Mouse (Mus musculus): ENCODE results near the gene Cacnb1. TPM values are rescaled to one million over a fixed set of nuclear protein-coding genes. Genes with fewer than 3 reads are reported as not detected.

Cacnb1 gene
- total and polyA plus RNA-seq, 2 experiments from 2014 or later, result 51.0 to 83.4 TPM

- H3K4me1 ChIP-seq (ENCODE audit: insufficient read depth, low read length), result peaks cover 26% of the 10 kb centered on the region
- H3K27ac ChIP-seq, result peak overlapping the region; percentile 95
- under 1% methylated on average over 21 of the region's 23 CpGs for WGBS
- H3K36me3 ChIP-seq (ENCODE audit: insufficient read depth, low read length), result peaks cover 9% of the 10 kb centered on the region; the same call in 1 of the 2 replicates
- no peaks in the 10 kb centered on the region for H3K9me3 ChIP-seq (ENCODE audit: low read length)
- DNase-seq (ENCODE audit: low spot score) (no peak), ATAC-seq (peak; percentile 18; the same call in 1 of the 2 replicates)
- peak overlapping the region; percentile 92 for H3K4me3 ChIP-seq (ENCODE audit: low read length)
- peak overlapping the region; percentile 67 for H3K4me2 ChIP-seq (ENCODE audit: low read depth, low read length)
- TF ChIP-seq CTCF (IDR thresholded peaks at IDR 0.05; ENCODE audit: low read depth), result no peak
- peak overlapping the region; percentile 96 for H3K9ac ChIP-seq (replicated peaks; ENCODE audit: low read length)
- H3K27me3 ChIP-seq (ENCODE audit: insufficient read depth, low read length), result no peaks in the 10 kb centered on the region
Observed at GRCm38 (mm10) chr11:98022253-98022554, 630 bp downstream of the Cacnb1 start.

- ATAC-seq (peak; percentile 28), DNase-seq (ENCODE audit: low spot score) (peak; percentile 77)
- peak overlapping the region; percentile 67 for H3K4me2 ChIP-seq (ENCODE audit: low read depth, low read length)
- H3K36me3 ChIP-seq (ENCODE audit: insufficient read depth, low read length), result peaks cover 14% of the 10 kb centered on the region; the same call in 1 of the 2 replicates
- TF ChIP-seq CTCF (IDR thresholded peaks at IDR 0.05; ENCODE audit: low read depth), result no peak
- no peaks in the 10 kb centered on the region for H3K27me3 ChIP-seq (ENCODE audit: insufficient read depth, low read length)
- H3K9ac ChIP-seq (replicated peaks; ENCODE audit: low read length), result peak overlapping the region; percentile 96
- peak overlapping the region; percentile 95 for H3K27ac ChIP-seq
- H3K4me3 ChIP-seq (ENCODE audit: low read length), result peak overlapping the region; percentile 92
- peaks cover 26% of the 10 kb centered on the region for H3K4me1 ChIP-seq (ENCODE audit: insufficient read depth, low read length)
- WGBS, result 3% methylated on average over 34 of the region's 34 CpGs
- H3K9me3 ChIP-seq (ENCODE audit: low read length), result no peaks in the 10 kb centered on the region
Observed at GRCm38 (mm10) chr11:98021565-98022252, 1.1 kb downstream of the Cacnb1 start.

- DNase-seq (ENCODE audit: low spot score) (no peak), ATAC-seq (no peak)
- peak overlapping the region; percentile 92 for H3K4me3 ChIP-seq (ENCODE audit: low read length)
- no peak for TF ChIP-seq CTCF (IDR thresholded peaks at IDR 0.05; ENCODE audit: low read depth)
- no peaks in the 10 kb centered on the region for H3K9me3 ChIP-seq (ENCODE audit: low read length)
- H3K9ac ChIP-seq (replicated peaks; ENCODE audit: low read length), result peak overlapping the region; percentile 96
- H3K27ac ChIP-seq, result peak overlapping the region; percentile 17; the same call in 1 of the 2 replicates
- H3K27me3 ChIP-seq (ENCODE audit: insufficient read depth, low read length), result no peaks in the 10 kb centered on the region
- H3K4me2 ChIP-seq (ENCODE audit: low read depth, low read length), result peak overlapping the region; percentile 67
- peaks cover 24% of the 10 kb centered on the region for H3K4me1 ChIP-seq (ENCODE audit: insufficient read depth, low read length)
- peaks cover 19% of the 10 kb centered on the region; the same call in 1 of the 2 replicates for H3K36me3 ChIP-seq (ENCODE audit: insufficient read depth, low read length)
- 40% methylated on average over 2 of the region's 2 CpGs for WGBS
Observed at GRCm38 (mm10) chr11:98021118-98021517, 1.7 kb downstream of the Cacnb1 start.

- TF ChIP-seq CTCF (IDR thresholded peaks at IDR 0.05; ENCODE audit: low read depth), result peak; percentile 30; the same call in 1 of the 2 replicates
- Histone ChIP-seq H3K4me3 (ENCODE audit: low read length) (peak overlapping the region; percentile 92), H3K9me3 (ENCODE audit: low read length) (no peaks in the 10 kb centered on the region), H3K4me2 (ENCODE audit: low read depth, low read length) (peak overlapping the region; percentile 67), H3K4me1 (ENCODE audit: insufficient read depth, low read length) (peaks cover 20% of the 10 kb centered on the region), H3K27ac (peak overlapping the region; percentile 22; the same call in 1 of the 2 replicates), H3K36me3 (ENCODE audit: insufficient read depth, low read length) (peaks cover 23% of the 10 kb centered on the region; the same call in 1 of the 2 replicates), H3K27me3 (ENCODE audit: insufficient read depth, low read length) (no peaks in the 10 kb centered on the region), H3K9ac (replicated peaks; ENCODE audit: low read length) (peak overlapping the region; percentile 37)
- DNase-seq (ENCODE audit: low spot score), result no peak
- ATAC-seq, result no peak
- 25% methylated on average over 1 of the region's 1 CpGs for WGBS
Observed at GRCm38 (mm10) chr11:98020710-98021109, 2.1 kb downstream of the Cacnb1 start.

- TF ChIP-seq CTCF (IDR thresholded peaks at IDR 0.05; ENCODE audit: low read depth), result no peak
- Histone ChIP-seq H3K4me1 (ENCODE audit: insufficient read depth, low read length) (peaks cover 20% of the 10 kb centered on the region), H3K4me2 (ENCODE audit: low read depth, low read length) (peak overlapping the region; percentile 67), H3K9me3 (ENCODE audit: low read length) (no peaks in the 10 kb centered on the region), H3K27me3 (ENCODE audit: insufficient read depth, low read length) (no peaks in the 10 kb centered on the region), H3K36me3 (ENCODE audit: insufficient read depth, low read length) (peaks cover 28% of the 10 kb centered on the region; the same call in 1 of the 2 replicates), H3K9ac (replicated peaks; ENCODE audit: low read length) (peak overlapping the region; percentile 37), H3K27ac (peak overlapping the region; percentile 22), H3K4me3 (ENCODE audit: low read length) (peak overlapping the region; percentile 92)
- DNase-seq (ENCODE audit: low spot score) (no peak), ATAC-seq (no peak)
- 15% methylated on average over 8 of the region's 8 CpGs for WGBS
Observed at GRCm38 (mm10) chr11:98019883-98020610, 2.8 kb downstream of the Cacnb1 start.

- peak; percentile 16; the same call in 1 of the 2 replicates for ATAC-seq
- Histone ChIP-seq H3K27me3 (ENCODE audit: insufficient read depth, low read length) (no peaks in the 10 kb centered on the region), H3K4me2 (ENCODE audit: low read depth, low read length) (peak overlapping the region; percentile 67; the same call in 1 of the 2 replicates), H3K4me3 (ENCODE audit: low read length) (no peak overlapping the region), H3K27ac (peak overlapping the region; percentile 22; the same call in 1 of the 2 replicates), H3K4me1 (ENCODE audit: insufficient read depth, low read length) (peaks cover 20% of the 10 kb centered on the region), H3K9me3 (ENCODE audit: low read length) (no peaks in the 10 kb centered on the region), H3K36me3 (ENCODE audit: insufficient read depth, low read length) (peaks cover 35% of the 10 kb centered on the region; the same call in 1 of the 2 replicates), H3K9ac (replicated peaks; ENCODE audit: low read length) (0 out of 2 replicates have a peak overlapping the region, but pooled peaks have one; percentile 37)
- peak; percentile 58 for DNase-seq (ENCODE audit: low spot score)
- 24% methylated on average over 10 of the region's 10 CpGs for WGBS
- TF ChIP-seq CTCF (IDR thresholded peaks at IDR 0.05; ENCODE audit: low read depth), result peak; percentile 73
Observed at GRCm38 (mm10) chr11:98018858-98019641, 3.8 kb downstream of the Cacnb1 start.
